Mouse (Mus musculus) monocyte, adult 2 months (primary cell): ENCODE results near the gene Olfr837.
"Not testable (repeated sequence)": the region's sequence is repeated elsewhere in the genome, so short reads cannot be mapped to it uniquely, and the experiment has no call there.

Experiments
- DNase-seq, 2 experiments: peaks; one replicate each; pipeline ENCODE4 v3.0.0; 2022; ENCODE audit warnings: low spot score in 2 of 2, low read depth in 1 of 2

Gene Olfr837

DNA sequence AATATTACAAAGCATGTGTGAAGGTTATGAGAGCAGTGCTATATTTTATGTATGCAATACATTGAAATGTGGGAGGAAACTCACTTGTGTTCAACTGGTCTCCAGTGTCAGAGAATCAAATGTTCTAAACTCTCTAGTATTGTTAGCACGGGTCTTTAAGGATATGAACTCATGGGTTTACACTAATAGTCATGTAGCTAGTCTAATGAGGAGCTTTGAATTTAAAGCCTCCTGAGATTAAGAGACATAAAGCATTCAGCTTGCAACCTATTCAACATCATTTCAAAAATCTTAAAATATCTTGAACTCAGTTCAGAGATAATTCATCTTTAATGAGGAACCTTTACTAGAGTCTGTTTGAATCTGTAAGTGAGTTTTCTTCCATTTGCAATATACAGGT, at the start of gene Olfr837:
Olfr837 (plus strand) TSS at position 301 of the 400 bp plus-strand sequence.
- DNase-seq = no peak

DNA sequence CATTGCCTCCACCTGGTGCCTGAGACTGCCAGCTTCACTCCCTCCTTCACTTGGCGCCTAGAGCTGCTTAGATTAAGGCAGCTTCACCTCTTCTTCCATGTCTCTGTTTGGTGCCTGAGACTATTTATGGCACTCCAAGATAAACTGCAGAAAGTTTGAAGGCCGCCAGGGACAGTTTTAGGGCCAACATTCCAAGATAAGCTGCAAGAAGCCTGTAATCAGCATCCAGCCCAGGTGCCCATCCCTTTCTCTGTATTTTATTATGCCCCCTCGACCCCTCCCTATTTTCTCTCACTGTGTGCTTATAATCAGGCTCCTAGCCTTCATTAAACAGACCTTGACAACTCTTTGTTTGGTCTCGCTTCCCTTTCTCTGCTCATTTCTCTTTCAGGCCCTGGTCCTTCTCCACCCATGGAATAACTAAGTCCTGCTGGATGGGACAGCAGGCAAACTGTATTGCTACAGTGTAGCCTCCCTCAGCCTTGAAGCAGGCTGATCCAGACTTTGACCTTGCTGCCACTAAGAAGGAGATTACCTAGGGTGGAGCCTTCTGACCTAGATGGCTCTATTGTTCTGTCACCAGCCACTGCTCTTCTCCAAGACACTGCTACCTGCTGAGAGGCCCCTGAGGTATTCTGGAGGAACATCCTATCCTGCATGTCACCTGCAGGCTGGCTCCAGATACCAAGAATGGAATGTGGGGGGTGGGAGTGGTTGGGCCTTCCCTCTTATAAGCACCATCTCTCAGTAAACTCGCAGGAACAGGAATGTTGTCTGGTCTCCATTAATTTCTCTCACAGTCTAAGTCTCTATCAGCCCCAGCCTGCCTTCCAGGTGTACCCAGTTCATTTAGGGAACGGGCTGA, 43.0 kb upstream of the Olfr837 start:
- DNase-seq = not testable (repeated sequence)

DNA sequence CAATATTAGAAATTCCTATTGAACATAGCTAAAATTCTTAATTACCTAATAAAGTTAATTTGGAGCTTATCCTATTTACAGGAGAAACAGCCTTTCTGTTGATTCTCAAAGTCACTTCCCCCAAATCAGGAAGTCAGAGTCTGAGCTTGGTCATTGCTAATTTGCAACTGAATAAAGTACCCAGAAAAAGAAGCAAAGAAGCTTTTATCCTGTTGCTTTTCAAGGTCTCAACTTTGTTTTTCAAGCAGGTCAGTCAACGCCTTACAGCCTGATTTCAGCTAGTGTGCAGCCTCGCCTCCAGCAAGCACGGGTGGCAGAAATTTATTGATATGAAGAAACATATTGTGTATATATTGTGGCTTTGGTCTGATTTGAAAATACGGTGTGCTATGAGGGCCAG, 38.8 kb upstream of the Olfr837 start:
- DNase-seq = no peak

DNA sequence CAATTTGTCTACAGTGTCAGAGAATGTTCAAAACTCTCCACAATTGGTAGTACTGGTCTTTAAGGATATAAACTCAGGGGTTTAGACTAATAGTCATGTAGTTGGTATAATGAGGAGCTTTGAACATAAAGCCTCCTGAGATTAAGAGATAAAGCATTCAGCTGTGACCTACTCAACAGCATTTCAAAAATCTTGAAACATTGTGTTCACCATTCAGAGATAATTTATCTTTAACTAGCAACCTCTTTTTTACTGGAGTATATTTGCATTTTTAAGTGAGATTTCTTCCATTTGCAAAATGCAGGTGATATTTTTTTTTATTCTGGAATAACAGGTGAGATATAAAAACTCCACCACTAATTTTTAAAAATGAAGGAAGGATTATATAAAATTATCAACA, 16.0 kb upstream of the Olfr837 start, which contains the start of gene Olfr836:
Olfr836 (plus strand) TSS at position 301 of the 400 bp plus-strand sequence.
- DNase-seq = no peak

DNA sequence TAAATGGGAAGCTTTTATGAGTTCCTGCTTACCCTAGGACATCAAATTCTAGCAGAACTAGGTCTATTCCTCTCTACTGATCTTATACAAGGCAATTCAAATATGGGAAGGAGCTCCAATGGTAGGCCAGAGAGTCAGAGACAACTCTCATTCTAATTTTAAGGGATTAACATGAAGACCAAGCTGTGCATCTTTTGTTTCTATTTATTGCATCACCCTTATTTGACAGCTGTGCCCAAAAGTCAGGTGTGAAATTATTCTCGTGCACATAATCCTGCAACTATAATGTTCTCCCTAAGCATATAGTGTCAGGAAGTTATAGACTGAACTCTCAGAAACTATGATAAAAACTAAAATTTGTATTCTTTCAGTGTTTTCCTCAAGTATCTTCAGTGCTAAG, 41.1 kb downstream of the Olfr837 start, which contains the start of gene Olfr839-ps1:
Olfr839-ps1 (minus strand) TSS at position 101 of the 400 bp plus-strand sequence.
- no peak for DNase-seq
